Mouse (Mus musculus): ENCODE results near the gene Plbd1. TPM values are rescaled to one million over a fixed set of nuclear protein-coding genes. Genes with fewer than 3 reads are reported as not detected.

Plbd1 gene
- total RNA-seq, 2 experiments from 2014 or later: 0.17 to 0.25 TPM

Other genes with a start within 250 kb of the Plbd1 start
- gene E330021D16Rik, start 246.4 kb downstream of the Plbd1 start, total RNA-seq (2021): not detected
- gene Atf7ip, start 155.8 kb downstream of the Plbd1 start, total RNA-seq (2021): 100 to 1,000 TPM; 101 to 109 TPM
- gene Gucy2c, start 119.8 kb upstream of the Plbd1 start, total RNA-seq (2021): under 1 TPM; 0.48 to 0.60 TPM
- gene Hist4h4, start 142.5 kb upstream of the Plbd1 start, total RNA-seq (2021): 10 to 100 TPM; 10.4 to 11.5 TPM
- gene H2afj, start 146.3 kb upstream of the Plbd1 start, total RNA-seq (2021): 10 to 100 TPM; 74.5 to 81.9 TPM
- 1 to 10 TPM; 4.2 to 6.0 TPM for gene BC049715, start 165.7 kb upstream of the Plbd1 start, total RNA-seq (2021)
- 100 to 1,000 TPM; 119 to 130 TPM for gene Wbp11, start 166.3 kb upstream of the Plbd1 start, total RNA-seq (2021)
- gene Smco3, start 173.5 kb upstream of the Plbd1 start, total RNA-seq (2021): 10 to 100 TPM in 1 of 2 experiments, 1 to 10 TPM in 1; 7.1 to 10.1 TPM
- not detected for gene Art4, start 195.8 kb upstream of the Plbd1 start, total RNA-seq (2021)
- 10 to 100 TPM; 16.1 to 37.1 TPM for gene Mgp, start 213.9 kb upstream of the Plbd1 start, total RNA-seq (2021)